Mouse (Mus musculus) spleen, embryonic (tissue): ENCODE data around the gene Pla2g2c.

ENCODE experiments used
- CTCF ChIA-PET: fragments of 350-600 bp; sonication (Branson Sonifier 250); formaldehyde crosslinking; loops from one replicate; lab custom pipeline; 2022; lab: Charles Lee

The Pla2g2c gene

DNA sequence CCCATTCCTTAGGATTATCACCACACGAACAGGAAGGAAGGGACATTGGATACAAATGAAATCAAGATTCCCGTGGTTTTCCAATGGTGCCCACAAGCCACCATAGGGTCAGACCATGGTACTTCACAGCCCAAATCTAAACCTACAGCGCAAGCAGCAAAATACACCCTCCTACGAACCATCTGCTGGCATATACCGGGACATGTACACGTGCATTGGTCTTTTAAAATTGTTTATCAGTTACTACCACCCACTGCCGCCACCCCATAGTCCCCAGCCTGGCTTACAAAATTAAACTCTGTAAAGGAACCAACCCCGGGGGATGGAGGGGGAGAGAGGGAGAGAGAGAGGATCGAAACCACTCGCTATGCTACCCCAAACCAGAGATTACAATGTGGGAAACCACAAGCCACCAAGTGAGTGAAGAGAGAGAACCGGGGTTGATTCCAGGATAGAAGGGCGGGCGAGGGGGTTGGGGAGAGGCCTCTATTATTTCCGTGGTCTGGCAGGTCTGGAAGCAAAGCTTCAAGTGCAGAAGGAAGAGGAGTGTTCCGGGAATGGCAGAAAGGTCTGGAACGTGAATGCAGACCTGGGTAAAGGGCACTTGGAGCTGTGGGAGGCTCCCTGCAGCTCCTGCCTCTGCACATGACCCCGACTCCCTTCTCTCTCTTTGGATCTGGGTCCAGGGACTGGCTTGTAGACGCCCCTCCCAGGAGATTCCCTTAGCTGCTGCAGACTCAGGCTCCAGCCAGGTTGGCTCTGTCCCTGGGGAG lies at the start of gene Pla2g2c:
Gene Pla2g2c (plus strand): TSS at position 439 of the 773 bp plus-strand sequence.
- CTCF ChIA-PET = interaction anchor here (0.6 kb wide), 1 partner anchor 1437 kb away, joined by 3 read pairs; no protein-coding TSS in a partner anchor

DNA sequence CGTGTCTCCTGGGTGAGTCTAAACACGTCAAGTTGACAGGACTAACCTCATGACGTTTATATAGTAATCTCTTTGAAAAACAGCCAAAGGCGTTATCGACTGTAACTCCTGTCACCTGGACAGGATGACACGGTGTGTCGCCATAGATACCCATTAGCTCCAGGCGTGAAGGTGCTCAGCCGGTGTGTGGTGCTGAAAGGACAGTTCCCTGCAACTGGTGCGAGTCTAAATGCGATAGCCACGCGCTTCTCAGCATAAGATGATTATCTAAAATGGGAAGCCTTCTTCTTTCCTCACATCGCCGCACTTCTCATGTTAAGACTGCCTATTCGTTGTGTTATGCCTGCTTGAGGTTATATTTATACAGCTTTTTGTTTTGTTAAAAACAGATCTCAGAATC lies 48.1 kb upstream of the Pla2g2c start:
- CTCF ChIA-PET = no interaction called here

GRCm38 (mm10) chr4:138677579-138677978 lies 47.0 kb upstream of the Pla2g2c start:
- CTCF ChIA-PET = interaction anchor here (0.6 kb wide), 1 partner anchor 10 kb away, joined by 3 read pairs; no protein-coding TSS in a partner anchor

GRCm38 (mm10) chr4:138680124-138680523 lies 44.5 kb upstream of the Pla2g2c start:
- CTCF ChIA-PET = no interaction called here

GRCm38 (mm10) chr4:138682760-138683159 lies 41.8 kb upstream of the Pla2g2c start:
- CTCF ChIA-PET = no interaction called here

DNA sequence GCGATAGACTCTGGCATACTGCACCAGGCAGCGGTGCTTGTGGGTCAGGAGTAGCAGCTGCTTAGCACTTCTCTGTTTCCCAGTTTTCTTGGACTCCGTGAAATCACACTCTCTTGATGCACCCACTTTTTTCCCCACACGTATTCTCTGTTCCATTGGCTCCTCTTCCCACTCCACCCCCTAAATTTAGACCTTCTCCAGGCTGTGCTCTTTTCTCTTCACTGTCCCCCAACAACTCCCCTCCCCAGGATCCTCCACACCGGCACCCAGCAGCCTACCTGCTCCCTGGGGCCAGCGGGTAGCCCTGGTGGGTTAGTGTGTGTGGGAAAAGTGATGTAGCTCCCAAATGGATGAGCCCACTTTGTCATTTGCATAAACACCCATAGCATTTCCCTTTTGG lies 38.8 kb upstream of the Pla2g2c start:
- CTCF ChIA-PET = no interaction called here

DNA sequence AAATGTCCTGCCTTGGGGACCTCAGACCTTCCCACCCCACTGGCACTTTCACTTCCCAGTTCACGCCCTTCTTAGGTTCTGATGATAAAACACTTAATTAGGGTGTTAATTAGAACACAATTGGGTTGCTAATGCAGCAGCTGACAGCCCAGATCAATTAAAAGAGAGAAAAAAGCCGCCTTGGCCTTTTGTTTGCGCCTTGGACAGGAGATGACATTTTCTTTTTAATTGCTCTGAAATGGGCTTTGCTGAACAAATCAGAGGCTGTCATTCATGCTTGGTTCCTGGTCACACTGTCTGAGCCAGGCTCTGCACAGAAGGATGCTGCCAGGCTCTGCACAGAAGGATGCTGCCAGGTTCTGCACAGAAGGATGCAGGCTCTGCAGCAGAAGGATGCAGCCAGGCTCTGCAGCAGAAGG lies 35.5 kb upstream of the Pla2g2c start:
- CTCF ChIA-PET = interaction anchor here (0.6 kb wide), 1 partner anchor 1852 kb away, joined by 3 read pairs; no protein-coding TSS in a partner anchor

DNA sequence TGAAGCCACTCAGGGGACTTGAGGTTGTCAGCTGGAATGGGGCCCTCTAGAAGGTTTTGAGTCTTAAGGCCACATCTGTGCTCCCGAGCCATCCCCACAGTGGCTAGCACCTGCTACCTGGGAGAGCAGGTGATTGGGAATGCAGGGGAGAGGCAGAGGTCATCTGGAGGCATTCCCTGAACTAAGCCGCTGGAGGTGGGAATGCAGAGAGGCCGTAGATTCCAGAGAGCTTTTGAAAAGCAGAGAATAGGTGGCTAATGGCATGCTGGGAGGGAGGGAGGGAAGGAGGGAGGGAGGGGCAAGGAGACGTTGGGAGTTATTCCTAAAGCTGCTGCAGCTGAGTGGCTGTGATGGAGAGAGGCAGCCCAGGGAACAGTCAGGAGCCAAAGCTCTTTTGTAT lies 34.0 kb upstream of the Pla2g2c start:
- CTCF ChIA-PET = no interaction called here

GRCm38 (mm10) chr4:138691443-138692181 lies 33.0 kb upstream of the Pla2g2c start:
- CTCF ChIA-PET = no interaction called here

- CTCF ChIA-PET = no interaction called here
Measured at GRCm38 (mm10) chr4:138693043-138693692, 31.4 kb upstream of the Pla2g2c start.

DNA sequence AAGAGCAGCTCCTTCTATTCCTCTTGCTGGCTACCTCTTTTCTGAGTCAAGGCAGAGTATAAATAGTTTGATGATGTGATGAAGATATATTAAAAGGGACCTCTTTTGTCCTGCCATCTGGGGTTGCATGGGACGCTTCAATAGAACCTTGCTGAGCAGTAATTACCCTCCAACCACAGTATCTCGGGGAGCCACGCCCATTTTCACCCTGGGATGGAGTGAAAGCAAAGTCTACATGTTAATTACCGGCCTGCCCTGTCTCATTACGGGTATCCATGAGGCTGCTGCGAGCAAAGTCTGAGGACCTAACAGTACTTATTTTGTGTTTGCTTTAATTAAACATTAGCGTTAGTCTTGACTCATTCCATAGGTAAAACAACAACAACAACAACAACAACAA lies 27.9 kb upstream of the Pla2g2c start:
- CTCF ChIA-PET = no interaction called here

- CTCF ChIA-PET = no interaction called here
Measured at GRCm38 (mm10) chr4:138697166-138697860, 27.3 kb upstream of the Pla2g2c start.

GRCm38 (mm10) chr4:138698296-138698695 lies 26.3 kb upstream of the Pla2g2c start:
- CTCF ChIA-PET = no interaction called here

GRCm38 (mm10) chr4:138700184-138700982 lies 24.2 kb upstream of the Pla2g2c start:
- CTCF ChIA-PET = interaction anchor here (3.6 kb wide), 1 partner anchor 253 kb away, joined by 16 read pairs; no protein-coding TSS in a partner anchor

DNA sequence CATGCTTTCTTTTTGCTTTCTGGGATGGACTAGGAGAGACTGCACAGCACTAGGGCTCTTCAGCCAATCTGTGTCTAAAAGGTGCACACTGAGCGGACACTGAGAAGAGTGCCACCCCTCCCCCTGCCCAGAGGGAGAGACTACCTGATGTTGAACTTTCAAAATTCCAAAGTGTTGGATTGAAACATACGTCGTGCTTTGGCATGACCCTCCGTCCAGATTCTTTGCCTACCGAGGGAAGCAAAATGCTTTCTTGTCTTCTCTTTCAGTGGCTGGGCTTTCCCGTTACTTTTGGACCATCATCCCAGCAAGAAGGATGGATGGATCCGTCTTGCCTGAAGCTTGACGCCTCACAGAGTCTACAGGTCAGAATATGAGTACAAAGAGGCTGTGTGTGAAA lies 23.5 kb upstream of the Pla2g2c start:
- CTCF ChIA-PET = interaction anchor here (3.6 kb wide), 1 partner anchor 253 kb away, joined by 16 read pairs; no protein-coding TSS in a partner anchor

DNA sequence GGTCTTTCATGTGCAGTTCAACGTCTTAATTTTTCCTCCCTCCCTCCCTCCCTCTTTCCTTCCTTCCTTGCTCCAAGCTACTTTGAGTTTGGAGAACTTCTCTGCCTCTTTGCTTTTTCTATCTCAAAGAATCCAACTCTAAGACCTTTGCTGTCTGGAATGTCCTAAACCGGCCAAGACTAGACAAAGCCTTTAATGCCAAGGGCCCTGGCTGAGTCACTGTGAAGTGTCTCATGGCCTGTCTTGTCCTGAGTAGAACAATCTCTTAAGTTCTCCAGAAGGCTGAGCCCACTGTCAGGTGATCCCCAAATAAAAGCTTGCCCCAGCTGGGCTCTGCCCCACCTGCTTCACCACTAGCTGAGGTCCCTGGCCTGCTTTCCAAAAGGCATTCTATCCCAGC lies 22.6 kb upstream of the Pla2g2c start:
- CTCF ChIA-PET = interaction anchor here (3.6 kb wide), 1 partner anchor 254 kb away, joined by 16 read pairs; no protein-coding TSS in a partner anchor

DNA sequence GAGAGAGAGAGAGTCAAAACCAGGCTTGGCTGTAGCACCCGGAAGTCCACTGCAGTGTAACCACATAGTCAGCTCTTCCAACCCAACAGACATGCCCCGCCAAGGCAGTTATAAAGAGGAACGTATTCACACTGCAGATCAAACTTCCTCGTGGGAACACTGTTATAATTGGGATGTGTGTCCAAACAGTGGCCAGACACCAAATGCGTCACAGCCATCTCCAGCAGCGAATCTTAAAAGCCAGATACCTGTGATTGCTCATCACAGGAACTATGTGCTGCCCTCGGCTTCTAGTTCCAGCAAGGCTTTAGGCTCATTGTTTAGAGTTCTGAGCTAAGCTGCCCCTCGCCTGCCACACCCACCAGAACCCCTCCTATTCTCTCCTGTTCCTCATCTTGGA lies 22.1 kb upstream of the Pla2g2c start:
- CTCF ChIA-PET = interaction anchor here (1.2 to 3.6 kb wide), 2 partner anchors 255 to 298 kb away, joined by 3 to 16 read pairs; no protein-coding TSS in a partner anchor

GRCm38 (mm10) chr4:138703591-138703990 lies 21.0 kb upstream of the Pla2g2c start:
- CTCF ChIA-PET = interaction anchor here (0.7 to 1.2 kb wide), 2 partner anchors 209 to 299 kb away, joined by 3 to 4 read pairs; no protein-coding TSS in a partner anchor

GRCm38 (mm10) chr4:138704169-138704568 lies 20.4 kb upstream of the Pla2g2c start:
- CTCF ChIA-PET = no interaction called here

- CTCF ChIA-PET = no interaction called here
Measured at GRCm38 (mm10) chr4:138706620-138707019, 18.0 kb upstream of the Pla2g2c start.
